Mouse (Mus musculus): ENCODE measurements at regions not wholly inside any gene's neighbourhood (a gene's known extent, or its start where the extent isn't known, plus 50 kb on each side); places are given as distances from the start of the nearest gene placed in this dataset.
"Not testable (repeated sequence)": the region's sequence is repeated elsewhere in the genome, so short reads cannot be mapped to it uniquely, and the experiment has no call there.

DNA sequence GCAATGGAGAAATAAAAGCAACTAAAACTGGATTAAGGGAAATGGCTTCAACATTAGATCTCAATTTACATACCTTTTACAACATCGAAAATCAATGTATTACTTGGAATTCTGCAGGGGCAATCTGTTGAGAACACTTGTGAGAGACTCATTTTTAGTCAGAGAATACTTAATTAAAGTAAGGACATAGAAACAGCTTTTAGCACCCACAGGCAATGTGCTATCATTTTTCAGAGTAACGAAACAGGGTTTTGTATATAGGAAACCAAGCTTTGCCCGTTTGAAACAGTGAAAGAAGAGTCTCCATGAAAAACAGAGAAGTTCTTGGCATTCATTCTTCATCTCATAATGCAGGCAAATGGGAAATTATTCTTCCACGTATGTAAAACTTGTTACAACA, 196.4 kb downstream of the Tdrd3 start:
- intact Hi-C loops (cut with DNase I), result no loop called here
- no peak for TF ChIP-seq CTCF (IDR thresholded peaks at IDR 0.05)
- no peak for DNase-seq
- no peak overlapping the region for H3K27ac ChIP-seq
- no peak overlapping the region for H3K4me3 ChIP-seq

DNA sequence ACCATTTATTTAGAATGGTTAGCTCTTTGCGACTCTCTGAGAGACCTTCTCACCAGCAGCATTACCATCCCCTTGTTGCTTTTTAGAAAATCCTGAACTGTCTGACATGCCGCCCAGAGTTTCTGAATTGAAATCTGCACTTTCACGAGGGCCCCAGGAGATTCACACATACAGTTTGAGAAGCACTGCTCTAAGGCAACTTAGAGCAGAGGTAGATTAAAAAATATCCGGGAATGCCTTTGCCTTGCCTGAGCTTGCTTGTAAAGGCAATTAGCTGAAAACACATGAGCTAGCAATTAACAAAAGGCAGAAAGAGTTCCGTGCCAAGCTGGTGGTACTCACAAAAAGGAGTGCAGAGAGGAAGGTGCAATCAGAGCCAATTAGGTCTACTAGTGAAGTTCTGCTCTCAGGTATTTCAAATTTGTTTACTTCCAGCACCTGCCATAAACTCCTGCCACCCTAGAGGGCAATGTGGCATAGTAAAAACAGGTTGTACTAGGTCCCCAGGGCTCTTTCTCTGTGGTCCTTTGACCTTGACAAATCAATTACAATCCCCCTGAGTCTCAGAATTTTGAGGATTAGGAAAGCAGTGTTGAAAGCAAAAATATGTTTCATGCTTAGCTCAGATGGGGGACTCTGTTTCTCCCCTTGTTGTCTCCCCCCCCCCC, 203.1 kb downstream of the Tdrd3 start:
- Histone ChIP-seq H3K4me3 (no peak overlapping the region), H3K27ac (no peak overlapping the region)
- DNase-seq, result no peak
- no peak for TF ChIP-seq CTCF (IDR thresholded peaks at IDR 0.05)
- intact Hi-C loops (cut with DNase I), result no loop called here

DNA sequence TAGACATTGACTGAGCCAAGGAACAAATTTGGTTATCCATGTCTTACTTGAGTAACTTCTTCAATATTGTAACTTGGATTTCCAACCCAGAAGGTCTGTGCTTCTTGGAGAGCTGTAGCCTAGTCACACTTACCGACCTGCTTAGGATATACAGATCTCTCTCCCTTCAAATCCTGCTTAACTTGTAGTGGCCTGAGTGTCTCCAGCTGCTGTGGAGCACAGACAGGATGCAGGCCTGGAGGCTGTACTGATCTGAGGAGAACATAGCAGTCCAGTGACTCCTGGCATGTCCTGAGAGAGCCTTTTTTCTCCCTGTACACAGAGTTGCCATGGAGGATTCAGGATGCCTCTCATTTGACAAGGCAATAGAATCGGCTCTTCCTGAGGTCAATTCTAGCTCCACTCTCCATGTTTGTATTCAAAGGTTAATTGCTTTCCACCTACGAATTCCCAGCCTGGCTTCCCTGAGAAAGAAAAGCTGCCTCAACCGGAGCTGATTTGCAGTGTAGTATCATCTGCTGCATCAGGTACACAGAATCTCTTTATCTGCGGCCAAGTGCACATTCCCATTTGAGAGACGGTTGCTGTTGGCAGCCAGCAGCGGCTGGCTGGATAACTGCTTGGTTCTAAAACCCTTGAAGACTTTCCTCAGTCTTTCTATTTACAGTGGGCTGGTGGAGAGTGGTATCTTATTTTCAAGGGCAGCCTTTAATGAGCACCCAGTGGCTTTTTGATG, 214.8 kb downstream of the Tdrd3 start:
- TF ChIP-seq CTCF (IDR thresholded peaks at IDR 0.05), result no peak
- DNase-seq, result no peak
- no peak overlapping the region for H3K27ac ChIP-seq
- intact Hi-C loops (cut with DNase I), result no loop called here
- no peak overlapping the region for H3K4me3 ChIP-seq

DNA sequence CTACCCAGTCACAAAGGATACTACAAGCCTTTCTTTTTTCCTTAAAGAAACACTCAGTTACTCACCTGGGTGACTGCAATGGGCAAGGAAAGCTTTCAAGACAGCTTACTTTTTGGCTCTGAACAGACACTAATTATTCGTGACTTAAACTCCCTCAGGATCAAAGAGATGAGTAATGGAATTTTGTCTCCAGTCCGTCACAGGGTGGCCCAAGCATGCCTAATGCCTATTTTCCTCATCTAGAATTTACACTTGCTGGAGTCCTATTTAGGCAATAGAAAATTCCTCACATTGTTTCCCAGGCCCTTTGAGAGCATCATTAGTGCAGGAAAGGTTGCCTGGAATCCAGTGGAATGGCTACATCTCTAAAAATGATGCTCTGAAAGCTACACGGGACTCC, 218.2 kb downstream of the Tdrd3 start:
- Histone ChIP-seq H3K4me3 (no peak overlapping the region), H3K27ac (no peak overlapping the region)
- no peak for TF ChIP-seq CTCF (IDR thresholded peaks at IDR 0.05)
- no peak for DNase-seq
- intact Hi-C loops (cut with DNase I), result no loop called here

DNA sequence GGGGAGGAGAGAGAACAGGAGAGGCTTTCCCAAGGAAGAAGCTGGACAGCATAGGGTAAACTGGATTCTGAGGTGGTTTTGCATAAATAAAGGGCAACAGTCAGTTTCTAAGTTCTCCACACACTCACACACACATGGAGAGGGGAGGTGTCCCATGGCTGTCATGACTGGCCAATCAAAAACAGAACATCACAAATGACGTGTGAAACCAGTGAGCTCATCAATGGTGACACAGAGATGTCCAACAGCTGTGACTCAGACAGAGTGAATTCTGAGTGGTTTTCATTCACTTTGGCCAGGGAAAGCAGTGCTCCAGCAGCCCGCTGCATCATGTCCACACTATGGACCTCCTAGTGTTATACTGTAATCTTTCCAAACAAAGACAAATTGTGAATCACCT, 220.7 kb downstream of the Tdrd3 start:
- Histone ChIP-seq H3K4me3 (no peak overlapping the region), H3K27ac (no peak overlapping the region)
- DNase-seq, result no peak
- TF ChIP-seq CTCF (IDR thresholded peaks at IDR 0.05), result no peak
- intact Hi-C loops (cut with DNase I), result no loop called here

DNA sequence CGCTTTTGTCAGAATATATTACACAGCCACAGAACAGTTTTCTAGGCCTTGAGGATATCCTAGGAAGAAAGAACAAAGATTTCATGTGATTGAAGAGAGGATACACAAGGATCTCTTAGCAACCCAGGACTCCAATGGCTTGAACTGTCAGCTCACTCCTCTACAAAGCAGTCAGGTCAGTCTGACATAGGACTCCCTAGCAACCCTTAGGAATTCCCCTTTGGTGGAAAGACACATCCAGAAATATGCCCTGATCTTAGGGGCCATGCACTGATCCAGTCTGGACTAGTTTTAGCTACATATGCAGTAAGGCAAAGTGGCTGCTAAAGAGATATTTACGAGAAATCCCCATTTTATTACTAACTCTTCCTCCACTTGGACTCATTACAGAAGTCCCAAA, 251.5 kb downstream of the Tdrd3 start:
- DNase-seq, result no peak
- H3K4me3 ChIP-seq, result no peak overlapping the region
- no peak overlapping the region for H3K27ac ChIP-seq
- TF ChIP-seq CTCF (IDR thresholded peaks at IDR 0.05), result no peak
- intact Hi-C loops (cut with DNase I), result no loop called here

DNA sequence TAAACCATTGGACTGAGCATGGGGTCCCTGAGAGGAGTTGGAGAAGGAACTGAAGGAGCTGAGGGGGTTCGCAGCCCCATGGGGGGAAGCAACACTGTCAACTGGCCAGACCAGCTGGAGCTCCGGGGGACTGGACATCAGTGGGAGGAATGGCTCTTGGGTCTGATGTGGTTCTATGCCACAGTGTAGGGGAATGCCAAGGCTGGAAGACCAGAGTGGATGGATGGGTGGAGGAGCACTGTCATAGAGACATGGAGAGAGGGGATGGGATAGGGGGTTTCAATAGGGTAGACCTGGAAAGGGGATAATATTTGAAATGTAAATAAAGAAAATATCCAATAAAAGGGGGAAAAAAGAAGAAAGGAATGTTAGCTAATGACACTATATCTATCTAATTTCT, 253.1 kb downstream of the Tdrd3 start:
- no peak for TF ChIP-seq CTCF (IDR thresholded peaks at IDR 0.05)
- Histone ChIP-seq H3K4me3 (no peak overlapping the region), H3K27ac (no peak overlapping the region)
- DNase-seq, result no peak
- intact Hi-C loops (cut with DNase I), result no loop called here

DNA sequence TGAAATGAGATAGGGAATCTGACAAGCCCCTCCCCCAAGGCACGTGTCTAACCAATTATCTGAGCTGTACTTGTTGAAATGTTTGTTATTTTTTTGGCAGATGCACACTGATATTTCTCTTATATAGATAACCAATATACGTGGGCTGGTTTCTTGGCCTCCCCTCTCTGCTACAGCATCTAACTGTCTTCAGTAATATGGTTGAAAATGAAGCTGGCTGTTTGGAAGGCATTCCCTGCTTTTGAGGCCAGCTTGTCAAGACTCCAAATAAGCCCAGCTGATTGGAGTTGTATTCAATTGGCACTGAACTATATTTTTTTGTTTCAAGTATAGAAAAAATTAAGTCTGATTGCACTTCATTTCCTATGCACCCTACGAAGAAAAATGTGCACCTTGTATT, 264.3 kb downstream of the Tdrd3 start:
- DNase-seq, result no peak
- intact Hi-C loops (cut with DNase I), result no loop called here
- no peak for TF ChIP-seq CTCF (IDR thresholded peaks at IDR 0.05)
- Histone ChIP-seq H3K4me3 (no peak overlapping the region), H3K27ac (no peak overlapping the region)

DNA sequence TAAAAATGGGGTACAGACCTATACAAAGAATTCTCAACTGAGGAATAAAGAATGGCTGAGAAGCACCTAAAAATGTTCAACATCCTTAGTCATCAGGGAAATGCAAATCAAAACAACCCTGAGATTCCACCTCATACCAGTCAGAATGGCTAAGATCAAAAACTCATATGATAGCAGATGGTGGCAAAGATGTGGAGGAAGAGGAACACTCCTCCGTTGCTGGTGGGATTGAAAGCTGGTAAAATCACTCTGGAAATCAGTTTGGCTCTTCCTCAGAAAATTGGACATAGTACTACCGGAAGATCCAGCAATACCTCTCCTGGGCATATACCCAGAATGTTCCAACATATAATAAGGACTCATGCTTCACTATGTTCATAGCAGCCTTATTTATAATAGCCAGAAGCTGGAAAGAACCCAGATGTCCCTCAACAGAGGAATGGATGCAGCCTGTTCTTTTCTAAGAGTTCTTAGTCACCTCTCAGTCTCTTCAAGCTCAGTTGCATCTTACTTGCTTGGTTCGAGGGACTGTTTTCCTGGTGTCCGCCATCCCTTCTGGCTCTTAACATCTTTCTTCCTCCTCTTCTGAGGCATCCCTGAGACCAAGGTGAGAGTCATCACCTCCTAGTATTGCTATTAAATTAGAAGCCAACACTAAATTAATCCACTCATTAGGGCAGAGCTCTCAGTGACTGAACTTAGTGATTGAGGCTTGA, 266.8 kb downstream of the Tdrd3 start:
- DNase-seq; H3K27ac ChIP-seq; H3K4me3 ChIP-seq; intact Hi-C loops (cut with DNase I): not testable (repeated sequence)

DNA sequence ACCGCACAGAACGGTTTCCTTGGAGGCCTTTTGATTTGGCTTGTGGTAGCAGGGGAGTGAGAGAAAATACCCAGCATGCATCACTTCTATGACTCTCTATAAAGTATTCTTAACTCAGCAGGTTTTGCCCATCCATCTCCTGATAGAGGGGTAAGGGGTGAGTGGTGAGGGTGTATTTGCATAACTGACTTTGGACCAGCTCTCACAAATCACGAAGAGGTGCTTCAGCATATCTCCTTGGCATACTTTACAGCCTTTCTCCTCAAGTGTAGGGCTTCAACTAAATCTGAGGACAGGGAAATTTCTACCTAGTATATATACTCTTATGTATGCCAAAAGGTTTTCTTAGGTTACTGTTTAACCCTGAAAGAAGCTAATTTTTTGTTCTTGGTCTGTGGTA, 273.4 kb downstream of the Tdrd3 start:
- Histone ChIP-seq H3K27ac (no peak overlapping the region), H3K4me3 (no peak overlapping the region)
- no peak for TF ChIP-seq CTCF (IDR thresholded peaks at IDR 0.05)
- intact Hi-C loops (cut with DNase I), result no loop called here
- DNase-seq, result no peak

DNA sequence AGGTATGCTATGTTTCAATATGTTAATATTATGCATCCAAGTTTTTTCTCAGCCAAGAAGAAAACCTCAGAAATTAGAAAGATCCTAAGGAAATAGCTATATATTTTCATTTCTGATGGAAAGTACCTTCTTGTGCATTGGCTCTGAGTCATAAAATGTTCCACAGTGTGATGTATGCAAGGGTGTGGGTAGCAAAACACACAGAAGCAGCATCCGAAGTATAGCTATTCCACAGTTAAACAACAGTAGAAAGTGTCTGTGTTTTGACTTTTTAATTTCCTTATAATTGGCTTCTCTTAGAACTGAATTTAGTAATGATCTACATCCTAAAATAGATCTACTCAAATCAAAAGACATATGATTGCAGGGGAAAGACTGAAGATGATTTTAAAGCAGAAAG, 320.0 kb downstream of the Tdrd3 start:
- DNase-seq, result no peak
- Histone ChIP-seq H3K27ac (no peak overlapping the region), H3K4me3 (no peak overlapping the region)
- TF ChIP-seq CTCF (IDR thresholded peaks at IDR 0.05), result no peak
- intact Hi-C loops (cut with DNase I), result no loop called here

DNA sequence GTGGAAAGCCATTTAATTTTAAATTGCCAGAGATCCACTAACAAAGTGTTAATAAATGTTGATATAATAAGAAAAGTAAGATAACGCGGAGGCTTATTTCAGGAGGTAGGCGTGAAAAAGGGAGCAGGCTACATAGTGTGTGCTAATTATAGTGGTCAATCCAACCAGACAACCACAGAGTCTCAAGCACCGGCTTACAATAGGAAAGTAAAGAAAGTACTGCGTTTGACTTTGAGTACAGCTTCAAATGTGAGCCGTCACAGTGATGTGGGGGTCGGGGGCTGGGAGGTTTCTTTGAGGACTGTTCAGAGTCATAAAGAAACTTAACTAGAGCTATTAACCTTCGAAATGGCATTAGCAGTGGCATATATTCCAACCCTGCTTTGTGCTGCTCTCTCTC, 329.1 kb downstream of the Tdrd3 start:
- no peak for TF ChIP-seq CTCF (IDR thresholded peaks at IDR 0.05)
- Histone ChIP-seq H3K27ac (no peak overlapping the region), H3K4me3 (no peak overlapping the region)
- intact Hi-C loops (cut with DNase I), result no loop called here
- no peak for DNase-seq

DNA sequence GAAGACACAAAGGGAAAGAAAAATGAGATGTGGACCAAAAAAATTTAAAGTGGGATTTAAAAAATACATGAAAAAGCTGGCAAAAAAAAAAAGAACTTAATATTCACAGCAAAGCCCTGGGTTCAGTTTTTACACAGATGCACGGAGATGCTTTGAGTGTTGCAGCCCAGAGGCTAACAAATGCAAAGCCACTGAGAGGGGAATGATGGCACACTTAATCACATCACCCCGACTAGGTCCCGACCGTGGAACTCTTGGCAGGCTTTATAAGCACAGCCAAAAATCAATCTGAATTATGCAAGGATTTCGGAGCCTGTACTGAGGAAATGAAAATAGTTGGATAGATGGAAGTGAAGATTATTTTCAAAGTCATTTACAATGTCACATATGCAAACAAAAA, 329.6 kb downstream of the Tdrd3 start:
- TF ChIP-seq CTCF (IDR thresholded peaks at IDR 0.05), result no peak
- DNase-seq, result no peak
- no peak overlapping the region for H3K4me3 ChIP-seq
- intact Hi-C loops (cut with DNase I), result no loop called here
- no peak overlapping the region for H3K27ac ChIP-seq

All from gastrocnemius, adult 2 months (tissue).